Mouse (Mus musculus): ENCODE measurements at regions not wholly inside any gene's neighbourhood (a gene's known extent, or its start where the extent isn't known, plus 50 kb on each side); places are given as distances from the start of the nearest gene placed in this dataset.

DNA sequence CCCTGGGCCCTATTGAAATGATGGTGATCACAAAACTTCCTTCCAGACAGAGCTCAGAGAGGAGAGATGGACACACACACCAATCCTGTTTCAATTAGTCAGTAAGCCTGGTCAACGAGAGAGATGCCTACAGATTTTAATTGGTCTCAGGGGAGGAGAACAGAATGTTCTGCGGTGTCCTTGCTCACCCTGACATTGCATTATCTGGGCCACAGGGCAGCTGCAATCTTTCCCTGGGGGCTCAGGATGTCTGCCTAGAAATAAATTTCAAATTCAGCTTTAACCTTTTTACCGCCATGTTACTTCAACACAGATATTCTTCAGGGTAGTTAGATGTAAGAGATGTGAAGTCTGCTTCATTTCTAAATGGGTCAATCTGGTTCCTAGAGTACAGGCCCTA lies 115.0 kb upstream of the Dusp10 start:
- no peak for TF ChIP-seq GATA1 (IDR thresholded peaks at IDR 0.05; ENCODE audit: borderline replicate concordance, low read length)
- no peak for TF ChIP-seq FLI1 (IDR thresholded peaks at IDR 0.05; ENCODE audit: low read length)
